Mouse (Mus musculus): ENCODE results near the gene Ikzf2. TPM values are rescaled to one million over a fixed set of nuclear protein-coding genes. Genes with fewer than 3 reads are reported as not detected.
A peak's percentile ranks its signal among the peaks of the same experiment; 100 is the strongest.

The Ikzf2 gene
- polyA plus RNA-seq, 1 experiment from 2014 or later = 1.7 TPM

DNA sequence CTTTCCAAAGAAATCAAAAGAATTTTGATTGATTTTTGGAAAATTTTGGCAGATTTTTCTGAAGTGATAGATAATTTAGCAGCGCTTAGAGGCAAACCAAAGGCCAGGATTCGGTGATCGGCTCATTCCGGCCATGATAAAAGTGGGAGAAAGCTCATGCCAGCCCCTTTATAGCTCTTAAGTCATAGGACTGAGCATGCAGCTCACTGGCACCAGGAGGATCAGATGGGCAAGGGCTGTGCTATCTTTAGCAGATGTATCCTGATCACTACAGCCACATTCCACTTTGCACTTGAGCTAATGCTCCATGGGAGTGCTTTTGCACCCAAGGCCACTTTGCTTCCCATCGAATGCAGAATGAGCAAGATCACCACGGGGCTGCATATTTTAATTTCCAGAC is 181.0 kb downstream of the Ikzf2 start:
- ATAC-seq = no peak

DNA sequence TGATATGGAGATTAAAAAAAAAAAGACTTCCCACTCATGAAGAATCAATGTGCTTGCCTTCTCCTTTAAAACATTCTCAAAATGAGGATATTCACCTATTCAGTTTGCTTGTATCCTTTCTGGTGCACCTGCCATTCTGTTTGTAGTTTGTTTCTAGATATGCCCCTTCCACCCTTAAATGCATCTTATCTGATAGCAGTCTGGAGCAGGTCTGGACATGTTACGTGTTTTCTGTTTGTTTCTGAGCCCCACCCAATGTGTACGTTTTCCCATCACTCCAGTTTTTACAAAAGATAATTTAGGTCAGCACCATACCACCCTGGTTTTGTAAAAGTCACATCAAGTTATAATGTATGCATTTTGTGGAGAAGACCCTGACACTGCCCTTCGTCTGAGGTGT is 186.7 kb downstream of the Ikzf2 start:
- ATAC-seq = no peak
- H3K4me2 ChIP-seq (ENCODE audit: low read length) = no peak overlapping the region
- 88% methylated on average over 3 of the region's 3 CpGs for WGBS

More for the DNA sequence above, 181.0 kb downstream of the Ikzf2 start:
- DNase-seq (ENCODE audit: low spot score) = no peak
- Histone ChIP-seq H3K9me3 (replicated peaks; ENCODE audit: control insufficient read depth, low read length) (no peaks in the 10 kb centered on the region), H3K27ac (ENCODE audit: low read depth, low read length) (no peak overlapping the region), H3K27me3 (replicated peaks; ENCODE audit: control insufficient read depth, insufficient read depth, low read length) (no peaks in the 10 kb centered on the region), H3K4me2 (ENCODE audit: low read length) (no peak overlapping the region), H3K36me3 (ENCODE audit: control insufficient read depth, insufficient read depth, low read length) (no peaks in the 10 kb centered on the region), H3K9ac (ENCODE audit: low read length) (no peak overlapping the region), H3K4me3 (ENCODE audit: low read depth, low read length) (no peak overlapping the region), H3K4me1 (ENCODE audit: control insufficient read depth, insufficient read depth, low read length) (no peaks in the 10 kb centered on the region)
- WGBS = 96% methylated on average over 6 of the region's 6 CpGs

GRCm38 (mm10) chr1:69499652-69500051 is 187.4 kb downstream of the Ikzf2 start:
- H3K9ac ChIP-seq (ENCODE audit: low read length) = no peak overlapping the region
- no peaks in the 10 kb centered on the region for H3K9me3 ChIP-seq (replicated peaks; ENCODE audit: control insufficient read depth, low read length)
- no peak overlapping the region for H3K4me2 ChIP-seq (ENCODE audit: low read length)
- 84% methylated on average over 5 of the region's 5 CpGs for WGBS
- no peaks in the 10 kb centered on the region for H3K36me3 ChIP-seq (ENCODE audit: control insufficient read depth, insufficient read depth, low read length)
- 0 out of 2 replicates have a peak, but pooled peaks cover 4% of the 10 kb centered on the region for H3K4me1 ChIP-seq (ENCODE audit: control insufficient read depth, insufficient read depth, low read length)
- H3K27ac ChIP-seq (ENCODE audit: low read depth, low read length) = no peak overlapping the region
- DNase-seq (ENCODE audit: low spot score) (no peak), ATAC-seq (no peak)
- H3K27me3 ChIP-seq (replicated peaks; ENCODE audit: control insufficient read depth, insufficient read depth, low read length) = no peaks in the 10 kb centered on the region
- no peak overlapping the region for H3K4me3 ChIP-seq (ENCODE audit: low read depth, low read length)

More for the DNA sequence above, 186.7 kb downstream of the Ikzf2 start:
- no peaks in the 10 kb centered on the region for H3K36me3 ChIP-seq (ENCODE audit: control insufficient read depth, insufficient read depth, low read length)
- no peaks in the 10 kb centered on the region for H3K27me3 ChIP-seq (replicated peaks; ENCODE audit: control insufficient read depth, insufficient read depth, low read length)
- no peaks in the 10 kb centered on the region for H3K9me3 ChIP-seq (replicated peaks; ENCODE audit: control insufficient read depth, low read length)
- no peak overlapping the region for H3K9ac ChIP-seq (ENCODE audit: low read length)
- no peak for DNase-seq (ENCODE audit: low spot score)
- no peak overlapping the region for H3K27ac ChIP-seq (ENCODE audit: low read depth, low read length)
- H3K4me1 ChIP-seq (ENCODE audit: control insufficient read depth, insufficient read depth, low read length) = 0 out of 2 replicates have a peak, but pooled peaks cover 4% of the 10 kb centered on the region
- H3K4me3 ChIP-seq (ENCODE audit: low read depth, low read length) = no peak overlapping the region

DNA sequence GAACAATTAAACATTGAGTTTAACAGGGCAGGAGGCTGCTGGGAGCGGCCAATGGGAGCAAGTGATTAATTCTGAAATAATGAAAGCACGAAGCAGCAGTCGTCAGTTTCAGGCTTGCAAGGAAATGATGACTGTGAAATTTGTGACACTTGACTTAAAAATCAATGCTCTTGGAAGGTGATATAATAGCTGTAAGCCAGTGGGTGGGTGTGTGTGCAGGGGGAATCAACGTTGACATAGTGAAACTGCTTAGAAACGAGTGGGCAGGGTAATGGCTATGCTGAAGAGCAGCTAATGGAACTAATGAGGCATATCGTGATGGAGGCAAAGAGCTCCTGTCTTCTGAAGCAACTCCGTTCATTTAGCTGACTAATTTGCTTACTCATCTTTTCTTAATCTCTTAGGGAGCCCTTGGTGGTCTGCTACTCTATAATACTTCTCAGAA is 188.2 kb downstream of the Ikzf2 start:
- Histone ChIP-seq H3K9ac (ENCODE audit: low read length) (no peak overlapping the region), H3K4me1 (ENCODE audit: control insufficient read depth, insufficient read depth, low read length) (0 out of 2 replicates have a peak, but pooled peaks cover 4% of the 10 kb centered on the region), H3K36me3 (ENCODE audit: control insufficient read depth, insufficient read depth, low read length) (no peaks in the 10 kb centered on the region), H3K27me3 (replicated peaks; ENCODE audit: control insufficient read depth, insufficient read depth, low read length) (no peaks in the 10 kb centered on the region), H3K4me2 (ENCODE audit: low read length) (peak overlapping the region; percentile 28; the same call in 1 of the 2 replicates), H3K27ac (ENCODE audit: low read depth, low read length) (no peak overlapping the region), H3K9me3 (replicated peaks; ENCODE audit: control insufficient read depth, low read length) (no peaks in the 10 kb centered on the region), H3K4me3 (ENCODE audit: low read depth, low read length) (no peak overlapping the region)
- 3% methylated on average over 7 of the region's 7 CpGs for WGBS
- DNase-seq (ENCODE audit: low spot score) (peak; percentile 37), ATAC-seq (peak; percentile 73)

DNA sequence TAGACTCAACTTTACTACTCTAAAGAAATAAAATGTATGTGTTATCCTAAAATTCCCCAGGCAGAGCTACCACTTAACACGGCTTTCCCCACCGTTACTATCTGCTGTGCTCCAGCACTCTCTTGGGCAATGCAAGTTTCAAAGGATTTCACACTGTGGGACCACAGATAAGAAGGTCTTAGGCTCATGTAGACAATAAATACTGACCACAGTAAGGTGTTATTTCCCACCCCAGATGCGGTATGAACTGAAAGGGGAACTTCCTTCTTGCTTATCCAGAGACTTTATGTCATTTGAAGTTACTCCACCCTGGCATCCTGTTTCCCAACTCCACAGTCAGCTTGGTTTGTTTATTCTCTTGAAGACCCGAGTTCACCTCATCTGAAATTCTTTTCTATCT is 191.0 kb downstream of the Ikzf2 start:
- H3K9ac ChIP-seq (ENCODE audit: low read length) = no peak overlapping the region
- no peak for DNase-seq (ENCODE audit: low spot score)
- H3K27me3 ChIP-seq (replicated peaks; ENCODE audit: control insufficient read depth, insufficient read depth, low read length) = no peaks in the 10 kb centered on the region
- no peak for ATAC-seq
- H3K4me3 ChIP-seq (ENCODE audit: low read depth, low read length) = no peak overlapping the region
- no peaks in the 10 kb centered on the region for H3K9me3 ChIP-seq (replicated peaks; ENCODE audit: control insufficient read depth, low read length)
- WGBS = 85% methylated on average over 4 of the region's 4 CpGs
- H3K36me3 ChIP-seq (ENCODE audit: control insufficient read depth, insufficient read depth, low read length) = no peaks in the 10 kb centered on the region
- H3K4me1 ChIP-seq (ENCODE audit: control insufficient read depth, insufficient read depth, low read length) = 0 out of 2 replicates have a peak, but pooled peaks cover 4% of the 10 kb centered on the region
- no peak overlapping the region for H3K27ac ChIP-seq (ENCODE audit: low read depth, low read length)
- no peak overlapping the region for H3K4me2 ChIP-seq (ENCODE audit: low read length)

DNA sequence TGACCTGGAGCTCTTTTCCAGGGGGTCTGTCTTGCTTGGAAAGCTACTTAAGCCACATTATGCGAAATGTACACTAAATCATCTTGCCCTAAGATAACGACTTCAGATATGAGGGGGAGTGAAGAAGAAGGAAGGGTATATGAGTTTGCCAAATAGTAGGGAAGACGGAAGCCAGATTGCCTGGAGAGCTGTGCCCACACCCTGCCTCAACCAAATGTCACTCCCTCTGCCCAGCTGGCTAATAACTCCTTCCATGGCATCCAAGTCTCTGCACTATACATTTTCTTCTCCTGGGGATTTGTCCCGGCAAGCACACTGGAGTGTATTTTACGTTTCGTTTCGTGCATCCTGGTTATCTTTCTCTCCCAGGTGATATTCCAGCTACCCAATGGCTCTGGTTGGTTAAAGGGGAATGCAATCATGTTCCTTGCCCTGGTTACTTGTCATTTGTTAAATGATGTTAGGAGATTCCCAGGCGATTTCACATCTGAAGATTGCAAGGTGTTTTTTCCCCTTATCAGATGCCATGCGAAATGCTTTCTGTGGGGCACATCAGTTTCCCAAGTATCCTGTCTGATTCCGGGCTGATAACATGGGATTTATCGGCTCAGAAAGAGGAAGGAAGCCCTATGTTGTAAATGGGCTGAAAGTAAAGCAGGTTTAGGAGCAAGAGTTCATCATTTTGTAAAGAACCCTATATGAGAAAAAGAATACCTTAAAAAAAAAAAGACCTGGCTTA is 193.6 kb downstream of the Ikzf2 start:
- no peaks in the 10 kb centered on the region for H3K9me3 ChIP-seq (replicated peaks; ENCODE audit: control insufficient read depth, low read length)
- 80% methylated on average over 11 of the region's 11 CpGs for WGBS
- H3K36me3 ChIP-seq (ENCODE audit: control insufficient read depth, insufficient read depth, low read length) = no peaks in the 10 kb centered on the region
- no peaks in the 10 kb centered on the region for H3K4me1 ChIP-seq (ENCODE audit: control insufficient read depth, insufficient read depth, low read length)
- DNase-seq (ENCODE audit: low spot score) (no peak), ATAC-seq (no peak)
- no peak overlapping the region for H3K27ac ChIP-seq (ENCODE audit: low read depth, low read length)
- H3K4me3 ChIP-seq (ENCODE audit: low read depth, low read length) = no peak overlapping the region
- no peaks in the 10 kb centered on the region for H3K27me3 ChIP-seq (replicated peaks; ENCODE audit: control insufficient read depth, insufficient read depth, low read length)
- H3K4me2 ChIP-seq (ENCODE audit: low read length) = no peak overlapping the region
- H3K9ac ChIP-seq (ENCODE audit: low read length) = no peak overlapping the region

DNA sequence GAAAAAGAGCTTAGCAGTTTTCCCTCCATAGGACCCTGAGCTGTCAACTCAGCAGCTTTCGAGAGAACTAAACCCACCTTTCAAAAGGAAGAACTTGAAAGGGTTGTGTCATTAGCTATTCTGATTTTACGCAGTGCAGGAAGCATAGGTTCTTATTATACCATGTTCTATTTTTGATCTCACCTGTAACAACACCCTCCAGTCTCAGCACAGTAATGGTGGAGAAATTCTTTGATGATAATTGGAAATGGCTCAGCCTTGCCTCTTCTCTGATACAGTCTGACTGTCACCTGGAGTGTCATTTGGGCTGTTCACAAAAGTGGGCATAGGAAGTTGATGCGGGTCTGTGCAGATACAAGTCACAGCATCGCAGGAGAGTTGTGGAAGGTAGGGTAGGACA is 195.0 kb downstream of the Ikzf2 start:
- no peak overlapping the region for H3K4me2 ChIP-seq (ENCODE audit: low read length)
- no peak for ATAC-seq
- no peak overlapping the region for H3K4me3 ChIP-seq (ENCODE audit: low read depth, low read length)
- H3K36me3 ChIP-seq (ENCODE audit: control insufficient read depth, insufficient read depth, low read length) = no peaks in the 10 kb centered on the region
- no peaks in the 10 kb centered on the region for H3K9me3 ChIP-seq (replicated peaks; ENCODE audit: control insufficient read depth, low read length)
- H3K9ac ChIP-seq (ENCODE audit: low read length) = no peak overlapping the region
- WGBS = 89% methylated on average over 4 of the region's 4 CpGs
- H3K27me3 ChIP-seq (replicated peaks; ENCODE audit: control insufficient read depth, insufficient read depth, low read length) = no peaks in the 10 kb centered on the region
- H3K4me1 ChIP-seq (ENCODE audit: control insufficient read depth, insufficient read depth, low read length) = no peaks in the 10 kb centered on the region
- H3K27ac ChIP-seq (ENCODE audit: low read depth, low read length) = no peak overlapping the region
- no peak for DNase-seq (ENCODE audit: low spot score)

- H3K9me3 ChIP-seq (replicated peaks; ENCODE audit: control insufficient read depth, low read length) = no peaks in the 10 kb centered on the region
- ATAC-seq (no peak), DNase-seq (ENCODE audit: low spot score) (no peak)
- no peak overlapping the region for H3K27ac ChIP-seq (ENCODE audit: low read depth, low read length)
- H3K9ac ChIP-seq (ENCODE audit: low read length) = no peak overlapping the region
- no peak overlapping the region for H3K4me3 ChIP-seq (ENCODE audit: low read depth, low read length)
- no peak overlapping the region for H3K4me2 ChIP-seq (ENCODE audit: low read length)
- H3K27me3 ChIP-seq (replicated peaks; ENCODE audit: control insufficient read depth, insufficient read depth, low read length) = no peaks in the 10 kb centered on the region
- no peaks in the 10 kb centered on the region for H3K36me3 ChIP-seq (ENCODE audit: control insufficient read depth, insufficient read depth, low read length)
- no peaks in the 10 kb centered on the region for H3K4me1 ChIP-seq (ENCODE audit: control insufficient read depth, insufficient read depth, low read length)
- WGBS = 52% methylated on average over 7 of the region's 7 CpGs
These were observed 198.0 kb downstream of the Ikzf2 start for GRCm38 (mm10) chr1:69489026-69489425.

DNA sequence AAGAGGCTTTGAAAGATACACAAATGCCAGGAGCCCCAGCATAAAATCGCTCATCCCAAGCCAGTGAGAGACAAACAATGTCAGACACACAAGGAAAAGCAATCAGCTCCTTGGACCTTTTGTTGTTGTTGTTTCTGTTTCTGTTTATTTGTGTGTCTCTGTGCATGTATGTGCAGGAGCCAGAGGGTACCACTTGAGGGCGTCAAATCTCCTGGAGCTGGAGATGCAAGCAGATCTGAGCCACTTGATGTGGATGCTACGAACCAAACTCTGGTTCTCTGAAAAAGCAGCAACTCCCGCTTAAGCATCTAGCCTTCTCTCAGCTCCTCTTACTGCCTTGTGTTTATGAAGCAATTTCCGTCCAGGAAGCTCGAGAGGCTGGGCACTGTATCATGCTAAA is 198.4 kb downstream of the Ikzf2 start:
- no peak for DNase-seq (ENCODE audit: low spot score)
- WGBS = 68% methylated on average over 6 of the region's 6 CpGs
- H3K27me3 ChIP-seq (replicated peaks; ENCODE audit: control insufficient read depth, insufficient read depth, low read length) = no peaks in the 10 kb centered on the region
- no peak overlapping the region for H3K27ac ChIP-seq (ENCODE audit: low read depth, low read length)
- H3K4me2 ChIP-seq (ENCODE audit: low read length) = no peak overlapping the region
- no peaks in the 10 kb centered on the region for H3K36me3 ChIP-seq (ENCODE audit: control insufficient read depth, insufficient read depth, low read length)
- H3K9ac ChIP-seq (ENCODE audit: low read length) = no peak overlapping the region
- no peak overlapping the region for H3K4me3 ChIP-seq (ENCODE audit: low read depth, low read length)
- no peaks in the 10 kb centered on the region for H3K9me3 ChIP-seq (replicated peaks; ENCODE audit: control insufficient read depth, low read length)
- no peak for ATAC-seq
- H3K4me1 ChIP-seq (ENCODE audit: control insufficient read depth, insufficient read depth, low read length) = no peaks in the 10 kb centered on the region
